Mouse (Mus musculus): ENCODE data around the gene Trim38.
A peak's percentile ranks its signal among the peaks of the same experiment; 100 is the strongest.
"Not testable (repeated sequence)": the region's sequence is repeated elsewhere in the genome, so short reads cannot be mapped to it uniquely, and the experiment has no call there.

The Trim38 gene

GRCm38 (mm10) chr13:23769613-23770012, at the start of gene Trim38:
Trim38 (plus strand) TSS chr13:23769913.
- not testable (repeated sequence) for DNase-seq (ENCODE audit: low spot score)

- no peak for DNase-seq (ENCODE audit: low spot score)
Measured at GRCm38 (mm10) chr13:23724239-23724638, 45.5 kb upstream of the Trim38 start.

- DNase-seq (ENCODE audit: low spot score), result no peak
Measured at GRCm38 (mm10) chr13:23725213-23725612, 44.5 kb upstream of the Trim38 start.

GRCm38 (mm10) chr13:23728472-23729191, 41.1 kb upstream of the Trim38 start:
- no peak for DNase-seq (ENCODE audit: low spot score)

- DNase-seq (ENCODE audit: low spot score), result no peak
Measured at GRCm38 (mm10) chr13:23729192-23729525, 40.6 kb upstream of the Trim38 start.

GRCm38 (mm10) chr13:23729706-23730105, 40.0 kb upstream of the Trim38 start:
- no peak for DNase-seq (ENCODE audit: low spot score)

GRCm38 (mm10) chr13:23730479-23730878, 39.2 kb upstream of the Trim38 start:
- no peak for DNase-seq (ENCODE audit: low spot score)

GRCm38 (mm10) chr13:23732156-23732804, 37.4 kb upstream of the Trim38 start:
- no peak for DNase-seq (ENCODE audit: low spot score)

GRCm38 (mm10) chr13:23737091-23737490, 32.6 kb upstream of the Trim38 start:
- no peak for DNase-seq (ENCODE audit: low spot score)

- no peak for DNase-seq (ENCODE audit: low spot score)
Measured at GRCm38 (mm10) chr13:23738041-23738440, 31.7 kb upstream of the Trim38 start.

GRCm38 (mm10) chr13:23738677-23739068, 31.0 kb upstream of the Trim38 start, which contains the start of gene Hist1h1c:
Hist1h1c (plus strand) TSS chr13:23738808.
- DNase-seq (ENCODE audit: low spot score), result peak; percentile 90

- peak; percentile 87 for DNase-seq (ENCODE audit: low spot score)
Measured at GRCm38 (mm10) chr13:23739069-23739921, 30.4 kb upstream of the Trim38 start.

- no peak for DNase-seq (ENCODE audit: low spot score)
Measured at GRCm38 (mm10) chr13:23739922-23740252, 29.8 kb upstream of the Trim38 start.

GRCm38 (mm10) chr13:23740256-23740840, 29.4 kb upstream of the Trim38 start:
- DNase-seq (ENCODE audit: low spot score), result no peak

GRCm38 (mm10) chr13:23740910-23741309, 28.8 kb upstream of the Trim38 start:
- DNase-seq (ENCODE audit: low spot score), result no peak

- DNase-seq (ENCODE audit: low spot score), result no peak
Measured at GRCm38 (mm10) chr13:23742007-23742406, 27.7 kb upstream of the Trim38 start.

- no peak for DNase-seq (ENCODE audit: low spot score)
Measured at GRCm38 (mm10) chr13:23743215-23743614, 26.5 kb upstream of the Trim38 start.

- no peak for DNase-seq (ENCODE audit: low spot score)
Measured at GRCm38 (mm10) chr13:23743963-23744362, 25.8 kb upstream of the Trim38 start.

- DNase-seq (ENCODE audit: low spot score), result no peak
Measured at GRCm38 (mm10) chr13:23744421-23745380, 25.0 kb upstream of the Trim38 start.

GRCm38 (mm10) chr13:23745381-23746161, 24.1 kb upstream of the Trim38 start, which contains the start of gene Hist1h3c:
Hist1h3c (minus strand) TSS chr13:23745602.
- DNase-seq (ENCODE audit: low spot score), result peak; percentile 67

All from ovary, postnatal 36 days (tissue).